Mouse (Mus musculus) thymus, postnatal 10 days (tissue): Measurements from ENCODE around the gene Ptprk.

ENCODE experiments used
- DNase-seq, 2 experiments: peaks; one replicate each; pipeline ENCODE4 v3.0.0; 2021; ENCODE audit warnings: low spot score in 2 of 2

The Ptprk gene

GRCm38 (mm10) chr10:28074653-28075451 lies at the start of gene Ptprk:
TSS of gene Ptprk (plus strand) at chr10:28074820.
- DNase-seq: peak; percentile 36 to 48

DNA sequence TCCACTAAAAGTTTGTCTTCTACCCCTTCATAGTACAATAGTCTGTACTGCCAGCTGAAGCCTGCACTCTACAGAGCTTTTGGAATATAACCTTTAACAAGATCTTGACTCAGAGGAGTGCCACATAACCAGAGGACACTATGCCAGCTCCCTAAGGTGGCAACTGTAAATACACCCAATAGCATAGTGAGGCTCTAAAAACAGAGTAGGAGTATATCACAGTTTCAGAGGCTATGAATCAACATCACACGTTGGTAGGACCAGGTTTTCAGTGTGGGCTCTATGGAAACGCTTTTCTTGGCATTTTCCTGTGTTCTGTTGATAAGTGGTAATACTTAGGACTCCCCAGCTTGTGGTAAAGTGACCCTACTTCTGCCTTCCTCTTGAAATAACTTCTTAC lies 46.8 kb upstream of the Ptprk start:
- no peak for DNase-seq

GRCm38 (mm10) chr10:28036456-28036855 lies 38.2 kb upstream of the Ptprk start:
- DNase-seq: no peak

- DNase-seq: no peak
Observed at GRCm38 (mm10) chr10:28054764-28055163, 19.9 kb upstream of the Ptprk start.

GRCm38 (mm10) chr10:28059222-28059621 lies 15.4 kb upstream of the Ptprk start:
- DNase-seq: no peak

DNA sequence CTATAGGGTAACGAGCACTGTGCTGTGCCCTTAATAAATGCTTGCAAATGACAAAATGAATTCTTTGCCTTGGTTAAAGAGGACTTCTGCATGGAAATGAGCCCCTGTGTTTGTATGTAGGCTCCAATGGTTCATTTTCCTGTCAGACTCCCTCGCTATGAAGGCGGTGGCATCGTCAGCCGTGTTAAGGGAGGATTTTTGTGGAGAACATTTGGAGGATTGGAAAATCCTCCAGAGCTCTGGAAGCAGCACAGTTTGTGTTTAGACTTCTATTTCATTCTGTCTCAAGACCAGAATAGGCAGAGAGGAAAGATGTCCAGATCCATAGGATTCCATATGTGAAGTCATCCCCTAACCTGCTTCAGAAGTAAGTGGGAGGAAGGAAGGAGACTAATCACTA lies 6.6 kb upstream of the Ptprk start:
- DNase-seq: no peak

DNA sequence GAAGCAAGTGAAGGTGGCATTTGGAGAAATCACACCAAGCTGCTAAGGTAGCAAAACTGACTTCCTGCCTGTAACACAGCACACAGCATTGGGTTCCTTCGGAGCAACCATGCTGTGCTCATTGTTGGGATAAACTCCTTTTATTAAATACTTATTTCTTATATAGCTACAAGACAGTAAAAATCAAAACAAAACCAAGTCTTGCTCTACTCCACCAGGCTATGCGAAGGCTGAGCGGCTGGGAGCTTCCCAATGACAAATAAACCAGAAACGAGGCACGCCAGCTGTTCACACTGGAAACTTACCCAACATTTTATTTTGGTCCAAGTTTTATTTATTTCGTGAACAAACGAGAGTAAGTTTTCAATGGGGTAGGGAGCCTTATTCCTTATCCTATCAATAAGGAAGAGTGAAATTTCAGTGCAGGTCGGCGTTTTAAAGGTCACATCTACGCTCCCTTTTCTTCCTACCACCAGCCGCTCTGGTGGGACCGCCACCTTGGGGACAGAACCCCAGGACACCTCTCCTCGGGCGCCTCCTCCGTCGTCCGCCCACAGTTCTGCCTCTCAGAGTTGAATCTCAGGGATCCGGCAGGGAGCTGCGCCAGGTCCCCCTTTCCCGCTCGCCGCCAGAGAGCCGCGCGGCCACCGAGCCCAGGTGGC lies 498 bp upstream of the Ptprk start:
- DNase-seq: no peak

DNA sequence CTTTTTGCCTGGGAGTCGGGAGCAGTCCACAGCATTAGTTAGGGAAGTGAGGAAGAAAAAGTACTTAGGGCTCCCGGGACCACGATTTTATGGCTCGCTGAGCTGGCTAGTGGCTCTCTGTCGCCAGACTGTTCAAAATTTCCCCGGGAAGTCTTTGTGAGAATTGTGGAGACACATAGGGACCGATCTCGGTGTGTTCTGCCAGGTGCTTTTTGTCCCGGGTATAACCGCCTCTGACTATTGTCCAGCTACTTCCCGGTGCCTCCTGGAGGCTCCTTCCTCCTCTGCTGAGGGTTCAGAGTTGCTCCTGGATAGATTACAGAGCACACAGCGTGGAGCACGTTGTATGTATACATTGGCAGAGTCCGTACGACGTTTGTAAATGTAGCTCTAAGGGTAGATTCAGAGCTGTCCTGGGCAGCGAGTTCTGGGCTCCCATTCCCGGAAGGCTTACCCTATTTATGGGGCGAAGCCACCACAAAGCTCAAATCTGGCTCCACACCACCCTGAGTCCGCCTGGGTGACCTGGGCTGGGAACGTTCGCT lies 943 bp downstream of the Ptprk start:
- DNase-seq: no peak

DNA sequence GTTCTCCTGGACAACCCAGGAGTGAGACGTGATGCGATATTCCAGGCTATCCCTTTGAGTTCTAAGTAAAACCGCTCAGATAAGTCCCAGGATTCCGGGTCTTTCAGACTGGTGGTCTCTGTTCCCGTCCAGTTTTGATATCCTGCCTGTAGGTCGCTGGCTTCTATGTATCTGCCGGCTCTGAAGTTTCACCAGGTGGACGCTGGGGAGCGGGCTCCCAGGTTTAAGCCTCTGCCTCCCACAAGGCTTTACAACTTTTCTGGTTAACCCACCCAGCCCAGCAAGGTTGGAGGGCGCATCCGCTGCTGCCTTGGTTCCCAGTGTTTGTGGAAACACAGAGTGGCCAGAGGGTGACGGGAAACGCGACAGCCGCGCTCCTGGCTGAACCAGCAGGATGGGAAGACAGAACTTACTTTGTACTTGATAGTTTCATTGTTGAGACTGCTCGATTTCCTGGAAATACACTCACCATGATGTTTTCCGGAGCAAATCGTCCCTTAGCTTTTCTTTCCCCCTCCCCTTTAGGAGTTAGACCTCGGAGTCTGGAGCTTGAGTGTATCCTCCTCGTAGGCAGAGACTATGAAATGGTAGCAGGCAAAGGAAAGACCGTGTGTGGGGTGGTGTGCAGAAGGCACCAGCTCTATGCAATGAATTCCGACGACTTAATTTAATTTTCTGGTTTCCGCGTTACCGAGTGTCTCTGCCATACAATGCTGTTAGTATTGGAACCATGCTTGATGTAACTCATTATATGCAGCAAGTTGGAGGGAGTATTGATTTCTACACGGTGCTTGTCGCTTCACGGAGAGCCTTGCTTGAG lies 1.6 kb downstream of the Ptprk start:
- DNase-seq: no peak

- no peak for DNase-seq
Observed at GRCm38 (mm10) chr10:28078270-28078669, 3.6 kb downstream of the Ptprk start.

GRCm38 (mm10) chr10:28081221-28081620 lies 6.6 kb downstream of the Ptprk start:
- DNase-seq: no peak

DNA sequence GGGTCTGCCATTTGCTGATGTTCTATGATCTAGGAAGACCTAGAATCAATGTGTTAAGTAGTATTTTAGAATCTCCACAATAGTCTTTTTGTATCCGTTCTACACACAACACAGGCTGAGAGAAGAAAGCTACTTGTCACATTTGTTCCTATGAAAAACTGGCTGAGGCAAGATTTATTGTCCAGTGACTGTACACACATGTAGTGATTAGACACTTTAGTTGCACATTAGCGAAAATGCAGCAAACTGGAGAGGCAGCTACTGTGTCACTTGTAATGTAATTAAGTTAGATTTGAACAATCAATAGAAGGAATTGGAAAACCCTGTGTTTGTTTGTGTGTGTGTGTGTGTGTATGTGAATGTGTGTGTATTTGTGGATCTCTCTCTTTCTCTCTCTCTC lies 8.6 kb downstream of the Ptprk start:
- DNase-seq: no peak

DNA sequence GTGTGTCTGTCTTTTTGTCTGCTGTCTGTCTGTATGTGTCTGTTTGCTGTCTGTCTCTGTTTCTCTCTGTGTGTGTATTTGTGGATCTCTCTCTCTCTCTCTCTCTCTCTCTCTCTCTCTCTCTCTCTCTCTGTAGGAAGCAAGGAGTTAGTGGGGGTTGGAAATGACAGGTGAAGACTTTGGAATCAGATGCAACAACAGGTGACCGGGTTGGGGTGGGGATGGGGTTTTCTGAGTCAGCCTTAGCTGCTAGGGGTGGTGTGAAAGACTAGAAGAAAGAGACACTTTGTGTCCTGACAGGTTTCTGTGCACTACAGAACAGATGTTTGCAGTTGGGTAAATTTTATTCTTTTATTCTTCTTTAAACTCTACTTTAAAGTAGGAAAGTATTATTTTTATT lies 9.0 kb downstream of the Ptprk start:
- no peak for DNase-seq

GRCm38 (mm10) chr10:28087341-28087740 lies 12.7 kb downstream of the Ptprk start:
- DNase-seq: no peak

DNA sequence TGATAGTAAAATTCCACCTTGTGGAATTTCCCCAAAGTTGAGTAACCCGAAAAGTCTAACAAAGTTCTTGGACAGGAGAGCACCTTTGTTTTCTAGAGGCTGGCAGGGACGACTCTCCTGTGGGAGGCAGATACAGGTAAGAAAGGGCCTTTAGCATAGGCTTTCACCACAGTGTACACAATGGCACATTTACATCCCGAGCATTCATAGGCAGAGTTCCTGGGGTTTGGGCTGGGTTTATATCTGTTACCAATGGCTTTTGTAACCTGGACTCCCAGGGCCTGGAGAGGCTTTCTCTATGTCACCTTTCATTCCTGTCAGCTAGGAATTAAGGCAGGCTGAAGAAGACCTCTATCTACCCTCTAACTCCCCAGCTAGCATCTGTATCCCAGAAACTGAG lies 13.1 kb downstream of the Ptprk start:
- no peak for DNase-seq

GRCm38 (mm10) chr10:28096007-28096406 lies 21.4 kb downstream of the Ptprk start:
- DNase-seq: no peak

DNA sequence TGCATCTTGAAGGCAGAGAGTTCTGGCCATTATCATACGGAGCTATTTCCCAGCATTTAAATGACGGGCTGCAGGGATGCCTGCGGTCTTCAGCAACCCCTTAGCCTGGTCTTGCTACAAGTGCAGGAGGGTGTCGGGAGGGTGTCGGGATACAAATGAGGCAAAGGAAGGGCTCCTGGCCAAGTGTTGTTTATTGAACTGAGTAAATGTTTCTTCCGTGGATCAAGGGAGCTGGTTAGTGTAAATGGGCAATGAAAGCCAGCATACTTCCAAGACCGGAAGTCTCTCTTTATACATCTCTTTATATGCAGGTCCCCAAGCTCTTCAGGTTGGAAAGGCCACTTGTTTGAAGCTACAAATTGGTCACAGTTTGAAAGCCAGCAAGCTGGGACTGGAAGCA lies 23.0 kb downstream of the Ptprk start:
- DNase-seq: no peak

GRCm38 (mm10) chr10:28098923-28099322 lies 24.3 kb downstream of the Ptprk start:
- no peak for DNase-seq

- no peak for DNase-seq
Observed at GRCm38 (mm10) chr10:28103406-28103906, 28.8 kb downstream of the Ptprk start.

GRCm38 (mm10) chr10:28103924-28104323 lies 29.3 kb downstream of the Ptprk start:
- no peak for DNase-seq

- no peak for DNase-seq
Observed at GRCm38 (mm10) chr10:28105247-28105646, 30.6 kb downstream of the Ptprk start.
